Mouse (Mus musculus): ENCODE measurements around the gene Olfr1082. TPM values are rescaled to one million over a fixed set of nuclear protein-coding genes. Genes with fewer than 3 reads are reported as not detected.
"Not testable (repeated sequence)": the region's sequence is repeated elsewhere in the genome, so short reads cannot be mapped to it uniquely, and the experiment has no call there.

Olfr1082 gene
- not detected for total RNA-seq (2021)
- long read RNA-seq, experiment 1, result 0 reads
- long read RNA-seq, experiment 2, result 0 reads

DNA sequence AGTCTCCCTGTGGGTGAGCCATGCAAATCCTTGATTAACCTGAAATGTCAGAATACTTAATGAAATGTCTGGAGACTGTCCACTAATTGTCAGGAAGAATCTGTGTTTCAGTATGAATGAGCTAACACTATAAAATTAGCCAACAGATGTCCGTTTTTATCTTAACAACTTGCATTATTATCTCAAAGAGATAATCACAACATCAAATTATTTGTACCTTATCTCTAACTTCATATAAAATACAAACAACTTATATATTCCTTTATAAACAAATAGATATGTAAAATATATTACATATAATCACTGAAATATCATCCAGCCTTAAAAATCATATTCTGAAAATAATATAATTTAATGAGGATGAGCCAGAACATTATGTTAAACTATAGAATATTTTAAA lies at the start of gene Olfr1082:
Olfr1082 (minus strand) TSS at position 101 of the 400 bp plus-strand sequence.
- not testable (repeated sequence) for DNase-seq (ENCODE audit: low spot score in 2 of 2)

DNA sequence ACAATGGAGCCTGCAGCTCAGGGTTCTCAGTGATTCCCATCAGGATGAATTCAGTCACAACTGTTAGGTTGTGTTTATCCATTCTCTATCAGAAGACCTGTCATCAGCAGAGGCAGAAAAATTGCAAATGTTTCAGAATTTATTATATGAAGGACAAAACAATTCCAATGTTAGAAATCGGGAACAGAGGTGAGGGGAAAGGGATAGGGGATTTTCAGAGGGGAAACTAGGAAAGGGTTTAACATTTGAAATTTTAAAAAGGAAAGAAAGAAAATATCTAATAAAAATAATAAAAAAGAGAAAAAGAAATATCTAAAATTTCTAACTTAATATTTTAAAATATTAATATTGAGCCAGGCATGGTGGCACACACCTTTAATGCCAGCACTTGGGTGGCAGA lies 40.9 kb upstream of the Olfr1082 start, which contains the start of gene Olfr1084:
Olfr1084 (minus strand) TSS at position 101 of the 400 bp plus-strand sequence.
- DNase-seq (ENCODE audit: low spot score in 2 of 2), result not testable (repeated sequence)

DNA sequence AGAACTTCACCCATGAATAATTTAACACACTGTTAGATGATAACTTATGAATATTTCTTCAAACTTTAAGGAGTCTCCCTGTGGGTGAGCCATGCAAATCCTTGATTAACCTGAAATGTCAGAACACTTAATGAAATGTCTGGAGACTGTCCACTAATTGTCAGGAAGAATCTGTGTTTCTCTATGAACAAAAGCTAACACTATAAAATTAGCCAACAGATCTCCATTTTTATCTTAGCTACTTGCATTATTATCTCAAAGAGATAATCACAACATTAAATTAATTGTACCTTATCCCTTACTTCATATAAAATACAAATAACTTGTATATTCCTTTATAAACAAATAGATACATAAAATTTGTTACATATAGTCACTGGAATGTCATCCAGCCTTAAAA lies 40.6 kb downstream of the Olfr1082 start, which contains the start of gene Olfr1080:
Olfr1080 (minus strand) TSS at position 101 of the 400 bp plus-strand sequence.
- not testable (repeated sequence) for DNase-seq (ENCODE audit: low spot score in 2 of 2)

Other genes with a start within 250 kb of the Olfr1082 start
- not detected for gene Olfr1055, start 248.7 kb downstream of the Olfr1082 start, total RNA-seq (2021)
- not detected for gene Olfr1056, start 236.5 kb downstream of the Olfr1082 start, total RNA-seq (2021)
- not detected for gene Olfr1057, start 220.6 kb downstream of the Olfr1082 start, total RNA-seq (2021)
- not detected for gene Olfr1058, start 210.4 kb downstream of the Olfr1082 start, total RNA-seq (2021)
- gene Olfr1061, start 184.9 kb downstream of the Olfr1082 start, total RNA-seq (2021), result not detected
- not detected for gene Olfr1062, start 172.2 kb downstream of the Olfr1082 start, total RNA-seq (2021)
- not detected for gene Olfr1065, start 148.4 kb downstream of the Olfr1082 start, total RNA-seq (2021)
- not detected for gene Olfr1066, start 142.7 kb downstream of the Olfr1082 start, total RNA-seq (2021)
- not detected for gene Olfr228, start 111.6 kb downstream of the Olfr1082 start, total RNA-seq (2021)
- gene Olfr1076, start 90.5 kb downstream of the Olfr1082 start, total RNA-seq (2021), result not detected
- not detected for gene Olfr1079, start 56.5 kb downstream of the Olfr1082 start, total RNA-seq (2021)
- gene Olfr1080, start 40.7 kb downstream of the Olfr1082 start, total RNA-seq (2021), result not detected
- gene Olfr1084, start 40.8 kb upstream of the Olfr1082 start, total RNA-seq (2021), result not detected
- gene Olfr1085, start 63.1 kb upstream of the Olfr1082 start, total RNA-seq (2021), result not detected
- gene Olfr1086, start 81.1 kb upstream of the Olfr1082 start, total RNA-seq (2021), result not detected
- not detected for gene Olfr1087, start 99.4 kb upstream of the Olfr1082 start, total RNA-seq (2021)
- gene Olfr1089, start 134.7 kb upstream of the Olfr1082 start, total RNA-seq (2021), result not detected
- gene Olfr1090, start 160.0 kb upstream of the Olfr1082 start, total RNA-seq (2021), result not detected
- gene Olfr1093, start 183.5 kb upstream of the Olfr1082 start, total RNA-seq (2021), result not detected
- not detected for gene Olfr141, start 211.1 kb upstream of the Olfr1082 start, total RNA-seq (2021)
- gene Olfr1094, start 225.7 kb upstream of the Olfr1082 start, total RNA-seq (2021), result not detected